Mouse (Mus musculus) embryonic fibroblast, embryonic 13.5 days (primary cell): Measurements from ENCODE around the gene Sirt3.

ENCODE experiments used
- CTCF ChIP-seq: IDR thresholded peaks from 2 replicates; pipeline ENCODE4 v1.5.1; 2011; ENCODE audit warnings: mild to moderate bottlenecking, control low read depth, low read length, moderate library complexity, borderline replicate concordance; ENCODE audit not compliant: insufficient read depth
- POLR2A ChIP-seq: IDR thresholded peaks from 2 replicates; pipeline ENCODE4 v1.6.1; 2011; ENCODE audit warnings: low read depth, mild to moderate bottlenecking, control low read depth, low read length, moderate library complexity

DNA sequence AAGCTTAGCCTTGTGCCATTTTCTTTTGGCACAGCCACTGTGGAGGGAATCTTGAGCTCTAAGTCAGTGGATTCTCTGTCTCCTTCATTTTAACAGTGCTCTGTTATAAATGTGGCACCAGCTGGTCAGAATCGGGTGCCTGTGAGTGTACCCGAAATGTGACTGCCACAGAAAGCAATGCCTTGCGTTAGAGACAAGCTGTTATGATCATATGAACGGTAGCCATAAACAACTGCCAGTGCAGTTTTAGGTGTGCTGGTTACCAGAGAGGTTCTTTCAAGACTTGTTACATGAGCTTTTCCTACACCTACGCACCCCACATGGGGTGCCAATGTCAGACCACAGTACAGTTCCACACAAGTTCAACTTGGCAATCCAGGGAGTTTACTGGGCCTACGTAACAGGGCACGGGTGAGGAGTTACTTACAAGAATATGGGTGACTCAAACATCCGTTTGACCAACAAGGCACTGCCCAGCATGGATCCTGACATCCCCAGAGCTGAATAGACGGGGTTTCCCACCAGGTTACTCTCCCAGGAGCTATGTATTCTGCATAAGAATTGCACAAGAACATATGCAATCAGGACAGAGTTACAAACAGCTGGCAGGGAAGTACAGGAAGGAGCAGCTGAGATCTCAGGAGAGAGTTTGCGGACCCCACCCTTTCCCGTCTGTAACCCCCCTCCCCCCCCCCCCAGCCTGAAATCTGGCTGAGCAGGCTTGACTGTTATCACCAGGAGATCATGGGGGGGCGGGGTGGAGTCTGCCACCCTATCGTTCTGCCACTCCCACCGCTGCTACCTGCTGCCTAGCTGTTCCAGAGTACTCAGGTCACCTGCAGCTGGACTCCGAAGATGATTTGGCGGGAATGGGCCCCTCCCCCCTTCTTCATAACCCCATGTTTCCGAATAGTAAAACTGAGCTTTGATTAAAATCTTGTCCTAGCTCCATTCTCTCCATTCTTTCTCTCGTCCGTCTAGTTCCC is 41.1 kb downstream of the Sirt3 start:
- TF ChIP-seq CTCF: no peak
- TF ChIP-seq POLR2A: no peak
